Mouse (Mus musculus) thymus, postnatal 4 days (tissue): ENCODE measurements around the gene Sirpb1a.
"Not testable (repeated sequence)": the region's sequence is repeated elsewhere in the genome, so short reads cannot be mapped to it uniquely, and the experiment has no call there.

Experiments
- DNase-seq: peaks from one replicate; pipeline ENCODE4 v3.0.0; 2021

The Sirpb1a gene

GRCm38 (mm10) chr3:15426447-15426846 lies at the start of gene Sirpb1a:
Gene Sirpb1a (minus strand): TSS chr3:15426520.
- DNase-seq: not testable (repeated sequence)

- DNase-seq: not testable (repeated sequence)
Measured at GRCm38 (mm10) chr3:15474831-15475230, 48.5 kb upstream of the Sirpb1a start.

- not testable (repeated sequence) for DNase-seq
Measured at GRCm38 (mm10) chr3:15470158-15470557, 43.8 kb upstream of the Sirpb1a start.

- DNase-seq: not testable (repeated sequence)
Measured at GRCm38 (mm10) chr3:15443936-15444335, 17.6 kb upstream of the Sirpb1a start.

GRCm38 (mm10) chr3:15439844-15440243 lies 13.5 kb upstream of the Sirpb1a start:
- not testable (repeated sequence) for DNase-seq

- no peak for DNase-seq
Measured at GRCm38 (mm10) chr3:15427917-15428316, 1.6 kb upstream of the Sirpb1a start.

GRCm38 (mm10) chr3:15355690-15356089 lies 70.6 kb downstream of the Sirpb1a start:
- DNase-seq: not testable (repeated sequence)

GRCm38 (mm10) chr3:15350318-15350717 lies 76.0 kb downstream of the Sirpb1a start:
- DNase-seq: not testable (repeated sequence)

GRCm38 (mm10) chr3:15345606-15346005 lies 80.7 kb downstream of the Sirpb1a start:
- not testable (repeated sequence) for DNase-seq

GRCm38 (mm10) chr3:15340287-15340686 lies 86.0 kb downstream of the Sirpb1a start:
- DNase-seq: no peak

GRCm38 (mm10) chr3:15334182-15334581 lies 92.1 kb downstream of the Sirpb1a start:
- no peak for DNase-seq

- no peak for DNase-seq
Measured at GRCm38 (mm10) chr3:15332063-15332462, 94.3 kb downstream of the Sirpb1a start, which contains the start of gene Gm9733. Gene Gm9733 (minus strand): TSS chr3:15332302.

- DNase-seq: no peak
Measured at GRCm38 (mm10) chr3:15331545-15331944, 94.8 kb downstream of the Sirpb1a start.

GRCm38 (mm10) chr3:15329549-15329948 lies 96.8 kb downstream of the Sirpb1a start:
- DNase-seq: no peak
